Mouse (Mus musculus): ENCODE results near the gene Amy2a1.
"Not testable (repeated sequence)": the region's sequence is repeated elsewhere in the genome, so short reads cannot be mapped to it uniquely, and the experiment has no call there.

The Amy2a1 gene

DNA sequence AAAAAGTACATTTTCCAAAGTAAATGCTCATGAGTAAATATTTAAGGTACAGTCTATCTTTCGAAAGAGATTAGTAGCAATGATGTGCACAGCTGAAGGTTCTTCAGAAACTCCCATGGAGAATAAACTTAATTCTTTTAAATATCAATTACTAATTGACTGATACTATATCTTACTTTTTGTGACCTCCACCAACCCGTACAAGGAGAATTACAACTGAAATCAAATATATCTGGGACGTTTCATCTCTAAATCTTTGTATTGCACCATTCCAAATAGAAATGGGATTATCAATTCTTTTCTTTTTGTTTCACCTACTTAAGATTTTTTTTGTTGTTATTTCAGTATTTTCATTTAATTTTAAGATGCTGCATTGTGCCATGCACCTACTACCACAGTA lies at the start of gene Amy2a1:
Amy2a1 (minus strand) TSS at position 101 of the 400 bp plus-strand sequence.
- not testable (repeated sequence) for DNase-seq (ENCODE audit: low read depth, low spot score)

DNA sequence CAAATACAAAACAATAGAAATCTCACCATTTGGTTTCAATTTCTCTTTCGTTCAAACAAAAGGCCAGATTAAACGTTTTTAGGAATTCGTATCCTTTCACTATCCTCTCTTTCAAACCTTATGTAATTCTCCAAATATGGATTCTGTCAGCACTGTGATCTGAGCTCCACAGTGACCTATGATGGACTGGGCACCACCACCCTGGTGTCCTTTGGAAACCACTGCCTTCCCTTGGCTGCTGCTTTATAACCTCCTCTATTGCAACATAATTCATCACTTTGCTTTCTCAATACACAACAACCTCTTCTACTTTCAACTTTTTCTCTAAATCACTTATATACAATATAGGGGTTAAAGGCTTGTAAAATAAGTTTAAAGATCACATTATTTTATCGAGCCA lies 42.4 kb upstream of the Amy2a1 start:
- no peak for DNase-seq (ENCODE audit: low read depth, low spot score)

DNA sequence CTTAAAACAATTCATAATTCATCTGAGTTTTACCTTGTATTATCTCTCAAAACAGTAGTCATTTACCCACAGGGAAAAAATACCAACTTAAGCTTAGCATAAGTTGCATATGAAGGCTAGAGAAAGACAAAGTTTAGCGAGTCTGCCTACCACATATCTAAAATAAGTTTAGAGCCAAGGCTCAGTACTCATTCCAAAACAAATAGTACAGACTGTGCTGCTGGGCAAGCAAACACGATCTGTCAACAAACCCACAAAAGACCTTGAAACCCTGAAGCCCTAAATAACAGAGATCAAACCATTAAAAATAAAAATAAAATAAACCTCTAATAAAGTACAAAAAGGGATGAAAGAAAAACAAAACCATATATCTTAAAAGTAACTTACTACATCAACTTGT lies 41.9 kb upstream of the Amy2a1 start:
- DNase-seq (ENCODE audit: low read depth, low spot score): no peak

DNA sequence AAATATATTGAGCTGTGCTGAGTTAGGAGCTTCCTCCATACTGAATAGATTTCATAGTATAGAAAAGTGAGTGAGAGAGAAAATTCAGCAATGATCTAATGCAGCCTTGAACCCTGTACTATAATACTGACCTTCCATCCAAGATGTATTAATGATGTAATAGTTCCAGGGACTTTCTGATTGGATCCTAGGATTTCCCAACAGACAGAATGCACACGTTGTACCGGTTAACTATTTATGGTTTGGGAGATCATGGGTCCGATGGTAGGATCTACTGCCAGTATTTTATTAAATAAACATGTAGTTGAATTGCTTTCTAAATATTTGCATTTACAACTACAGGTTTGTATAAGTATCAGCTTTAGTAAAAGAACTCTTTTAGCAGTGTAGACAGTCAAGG lies 39.9 kb upstream of the Amy2a1 start:
- no peak for DNase-seq (ENCODE audit: low read depth, low spot score)

DNA sequence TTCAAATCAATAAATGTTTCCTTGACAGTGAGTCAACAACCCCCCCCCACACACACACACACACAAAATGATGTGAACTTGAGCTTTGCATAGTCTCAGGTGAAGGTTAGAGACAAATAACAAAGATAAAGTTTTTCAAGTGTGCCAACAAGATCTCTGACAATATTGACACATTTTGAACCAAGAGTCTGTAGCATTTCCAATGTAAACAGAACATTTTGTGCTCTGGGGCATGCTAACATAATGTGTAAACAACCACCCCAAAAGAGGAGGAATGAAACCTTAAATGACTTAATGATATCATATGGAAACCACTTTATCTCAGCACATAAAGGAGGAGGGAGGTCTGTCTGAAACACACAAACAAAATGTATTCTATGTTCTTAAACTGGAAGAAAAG lies 7.5 kb upstream of the Amy2a1 start:
- DNase-seq (ENCODE audit: low read depth, low spot score): no peak

Data from WW6 (cell line).